Mouse (Mus musculus): ENCODE results near the gene Pi4k2a. TPM values are rescaled to one million over a fixed set of nuclear protein-coding genes. Genes with fewer than 3 reads are reported as not detected.

Pi4k2a gene
- total and polyA plus RNA-seq, 3 experiments: 7.0 to 23.9 (median 10.0) TPM

GRCm38 (mm10) chr19:42137167-42137672 lies 47.0 kb downstream of the Pi4k2a start:
- Histone ChIP-seq H3K9me3 (replicated peaks; ENCODE audit: low read length) (no peaks in the 10 kb centered on the region), H3K4me3 (replicated peaks in 1 of 3; ENCODE audit: low read depth in 2 of 3, low read length in 2 of 3, poor library complexity in 1 of 3) (no peak overlapping the region), H3K9ac (ENCODE audit: insufficient read depth, low read depth) (no peak overlapping the region), H3K27ac (ENCODE audit: insufficient read depth, low read depth) (no peak overlapping the region), H3K36me3 (replicated peaks in 1 of 2; ENCODE audit: control insufficient read depth in 1 of 2, insufficient read depth in 1 of 2, low read length in 1 of 2) (no peaks in the 10 kb centered on the region), H3K4me2 (ENCODE audit: insufficient read depth, low read depth, poor library complexity, severe bottlenecking) (no peak overlapping the region), H3K27me3 (replicated peaks) (no peaks in the 10 kb centered on the region), H3K4me1 (ENCODE audit: control insufficient read depth in 1 of 2, insufficient read depth in 2 of 2) (peaks cover 2 to 13% of the 10 kb centered on the region in 2 experiments; a peak in 2 of 4 replicates), H3K79me2 (replicated peaks; ENCODE audit: control insufficient read depth, extremely low read depth, insufficient read depth, poor library complexity, severe bottlenecking) (no peaks in the 10 kb centered on the region)
- no peak for DNase-seq (ENCODE audit: extremely low read depth)
- in situ Hi-C loops (cut with MboI; ENCODE audit: low pct_ligation_motif_present, low pct_unique_long_range_greater_than_20kb, low sequenced_read_pairs): no loop called here
- dilution Hi-C loops (cut with MboI; ENCODE audit: extremely low pct_ligation_motif_present, extremely low pct_unique_long_range_greater_than_20kb, low sequenced_read_pairs): no loop called here
- TF ChIP-seq ETS1 (conservative IDR thresholded peaks at IDR 0.05; ENCODE audit: low read depth, low read length) (no peak), TCF12 (IDR thresholded peaks at IDR 0.05; ENCODE audit: low read depth, low read length) (no peak), GABPA (IDR thresholded peaks at IDR 0.05; ENCODE audit: insufficient replicate concordance, low read depth, low read length) (no peak), RAD21 (IDR thresholded peaks at IDR 0.05; ENCODE audit: low read depth, low read length) (no peak), POLR2A (IDR thresholded peaks at IDR 0.05; ENCODE audit: low read depth, low read length) (no peak), E2F4 (IDR thresholded peaks at IDR 0.05; ENCODE audit: insufficient replicate concordance, low read depth, low read length) (no peak), PAX5 (IDR thresholded peaks at IDR 0.05; ENCODE audit: low read length) (no peak), ZC3H11A (IDR thresholded peaks at IDR 0.05; ENCODE audit: low read depth, low read length) (no peak), RCOR1 (conservative IDR thresholded peaks at IDR 0.05; ENCODE audit: low read depth, low read length) (no peak), SIN3A (IDR thresholded peaks at IDR 0.05; ENCODE audit: low read length) (no peak), CHD2 (IDR thresholded peaks at IDR 0.05; ENCODE audit: low read length) (no peak), IRF4 (IDR thresholded peaks at IDR 0.05; ENCODE audit: low read depth, low read length) (no peak), POLR2AphosphoS2 (IDR thresholded peaks at IDR 0.05; ENCODE audit: low read depth, low read length) (no peak), JUND (conservative IDR thresholded peaks at IDR 0.05; ENCODE audit: low read depth, low read length) (no peak), MAX (IDR thresholded peaks at IDR 0.05; ENCODE audit: low read length) (no peak), TBP (conservative IDR thresholded peaks at IDR 0.05; ENCODE audit: low read depth, low read length) (no peak), NRF1 (IDR thresholded peaks at IDR 0.05; ENCODE audit: low read depth, low read length) (no peak), SMC3 (IDR thresholded peaks at IDR 0.05; ENCODE audit: low read depth, low read length) (no peak)

GRCm38 (mm10) chr19:42138517-42139285 lies 48.4 kb downstream of the Pi4k2a start:
- H3K9me3 ChIP-seq (replicated peaks; ENCODE audit: low read length): no peaks in the 10 kb centered on the region
- no peaks in the 10 kb centered on the region for H3K27me3 ChIP-seq (replicated peaks)
- in situ Hi-C loops (cut with MboI; ENCODE audit: low pct_ligation_motif_present, low pct_unique_long_range_greater_than_20kb, low sequenced_read_pairs): no loop called here
- no peak overlapping the region for H3K9ac ChIP-seq (ENCODE audit: insufficient read depth, low read depth)
- peaks cover 3 to 16% of the 10 kb centered on the region in 2 experiments; a peak in 2 of 4 replicates for H3K4me1 ChIP-seq (ENCODE audit: control insufficient read depth in 1 of 2, insufficient read depth in 2 of 2)
- dilution Hi-C loops (cut with MboI; ENCODE audit: extremely low pct_ligation_motif_present, extremely low pct_unique_long_range_greater_than_20kb, low sequenced_read_pairs): no loop called here
- no peak for DNase-seq (ENCODE audit: extremely low read depth)
- H3K4me2 ChIP-seq (ENCODE audit: insufficient read depth, low read depth, poor library complexity, severe bottlenecking): no peak overlapping the region
- H3K79me2 ChIP-seq (replicated peaks; ENCODE audit: control insufficient read depth, extremely low read depth, insufficient read depth, poor library complexity, severe bottlenecking): no peaks in the 10 kb centered on the region
- TF ChIP-seq CHD1 (IDR thresholded peaks at IDR 0.05; ENCODE audit: low read depth, low read length): no peak
- TF ChIP-seq RAD21 (IDR thresholded peaks at IDR 0.05; ENCODE audit: low read depth, low read length): no peak
- TF ChIP-seq KAT2A (IDR thresholded peaks at IDR 0.05; ENCODE audit: insufficient replicate concordance, low read length): no peak
- no peak for TF ChIP-seq EP300 (IDR thresholded peaks at IDR 0.05; ENCODE audit: low read length)
- TF ChIP-seq ZC3H11A (IDR thresholded peaks at IDR 0.05; ENCODE audit: low read depth, low read length): no peak
- TF ChIP-seq MAX (IDR thresholded peaks at IDR 0.05; ENCODE audit: low read length): no peak
- no peak for TF ChIP-seq ETS1 (conservative IDR thresholded peaks at IDR 0.05; ENCODE audit: low read depth, low read length)
- no peak for TF ChIP-seq MYC (IDR thresholded peaks at IDR 0.05; ENCODE audit: low read depth, low read length)
- no peak for TF ChIP-seq NELFE (IDR thresholded peaks at IDR 0.05; ENCODE audit: low read depth, low read length)
- TF ChIP-seq USF1 (IDR thresholded peaks at IDR 0.05; ENCODE audit: low read depth, low read length): no peak
- TF ChIP-seq GABPA (IDR thresholded peaks at IDR 0.05; ENCODE audit: insufficient replicate concordance, low read depth, low read length): no peak
- no peak for TF ChIP-seq MAFK (IDR thresholded peaks at IDR 0.05; ENCODE audit: insufficient replicate concordance, low read length)
- TF ChIP-seq RCOR1 (conservative IDR thresholded peaks at IDR 0.05; ENCODE audit: low read depth, low read length): no peak
- no peak for TF ChIP-seq JUND (conservative IDR thresholded peaks at IDR 0.05; ENCODE audit: low read depth, low read length)
- no peak for TF ChIP-seq POLR2AphosphoS2 (IDR thresholded peaks at IDR 0.05; ENCODE audit: low read depth, low read length)
- H3K4me3 ChIP-seq (replicated peaks in 1 of 3; ENCODE audit: low read depth in 2 of 3, low read length in 2 of 3, poor library complexity in 1 of 3): no peak overlapping the region
- H3K36me3 ChIP-seq (replicated peaks in 1 of 2; ENCODE audit: control insufficient read depth in 1 of 2, insufficient read depth in 1 of 2, low read length in 1 of 2): no peaks in the 10 kb centered on the region
- H3K27ac ChIP-seq (ENCODE audit: insufficient read depth, low read depth): no peak overlapping the region
